Mouse (Mus musculus): ENCODE measurements around the gene Kif2a.
A peak's percentile ranks its signal among the peaks of the same experiment; 100 is the strongest.

Gene Kif2a

GRCm38 (mm10) chr13:107021461-107022265 lies at the start of gene Kif2a:
Gene Kif2a (minus strand): TSS chr13:107022126.
- DNase-seq (ENCODE audit: low spot score) = peak; percentile 19

GRCm38 (mm10) chr13:107069061-107069460 lies 47.1 kb upstream of the Kif2a start:
- DNase-seq (ENCODE audit: low spot score) = no peak

GRCm38 (mm10) chr13:107065098-107065855 lies 43.4 kb upstream of the Kif2a start:
- no peak for DNase-seq (ENCODE audit: low spot score)

GRCm38 (mm10) chr13:107064263-107064662 lies 42.3 kb upstream of the Kif2a start:
- DNase-seq (ENCODE audit: low spot score) = no peak

GRCm38 (mm10) chr13:107063115-107063807 lies 41.3 kb upstream of the Kif2a start:
- no peak for DNase-seq (ENCODE audit: low spot score)

GRCm38 (mm10) chr13:107060098-107060497 lies 38.2 kb upstream of the Kif2a start:
- no peak for DNase-seq (ENCODE audit: low spot score)

- no peak for DNase-seq (ENCODE audit: low spot score)
Observed at GRCm38 (mm10) chr13:107059460-107059859, 37.5 kb upstream of the Kif2a start.

- DNase-seq (ENCODE audit: low spot score) = no peak
Observed at GRCm38 (mm10) chr13:107056318-107056717, 34.4 kb upstream of the Kif2a start.

GRCm38 (mm10) chr13:107054496-107054895 lies 32.6 kb upstream of the Kif2a start:
- DNase-seq (ENCODE audit: low spot score) = no peak

- no peak for DNase-seq (ENCODE audit: low spot score)
Observed at GRCm38 (mm10) chr13:107051342-107051741, 29.4 kb upstream of the Kif2a start.

- DNase-seq (ENCODE audit: low spot score) = no peak
Observed at GRCm38 (mm10) chr13:107044229-107044628, 22.3 kb upstream of the Kif2a start.

GRCm38 (mm10) chr13:107042551-107042950 lies 20.6 kb upstream of the Kif2a start:
- DNase-seq (ENCODE audit: low spot score) = no peak

GRCm38 (mm10) chr13:107039493-107039892 lies 17.6 kb upstream of the Kif2a start:
- no peak for DNase-seq (ENCODE audit: low spot score)

GRCm38 (mm10) chr13:107038346-107038745 lies 16.4 kb upstream of the Kif2a start:
- DNase-seq (ENCODE audit: low spot score) = no peak

- DNase-seq (ENCODE audit: low spot score) = no peak
Observed at GRCm38 (mm10) chr13:107035511-107036113, 13.7 kb upstream of the Kif2a start.

GRCm38 (mm10) chr13:107035078-107035477 lies 13.2 kb upstream of the Kif2a start:
- DNase-seq (ENCODE audit: low spot score) = no peak

GRCm38 (mm10) chr13:107034028-107034920 lies 12.3 kb upstream of the Kif2a start:
- no peak for DNase-seq (ENCODE audit: low spot score)

GRCm38 (mm10) chr13:107031228-107031627 lies 9.3 kb upstream of the Kif2a start:
- no peak for DNase-seq (ENCODE audit: low spot score)

- no peak for DNase-seq (ENCODE audit: low spot score)
Observed at GRCm38 (mm10) chr13:107027218-107027617, 5.3 kb upstream of the Kif2a start.

- no peak for DNase-seq (ENCODE audit: low spot score)
Observed at GRCm38 (mm10) chr13:107025663-107026062, 3.7 kb upstream of the Kif2a start.
